Mouse (Mus musculus) forebrain, embryonic 11.5 days (tissue): ENCODE data around the gene Rem1. TPM values are rescaled to one million over a fixed set of nuclear protein-coding genes. Genes with fewer than 3 reads are reported as not detected.

Experiments
- ATAC-seq: fragments of 200-750 bp; cut with Nextera tagmentation; replicated peaks from 2 replicates; pipeline ENCODE4 v1.8.0; 2017; ENCODE audit warnings: moderate TSS enrichment; ENCODE audit not compliant: low FRiP score
- DNase-seq: peaks from one replicate; pipeline ENCODE4 v3.0.0-alpha.2; 2017; ENCODE audit warnings: low spot score
- H3K27ac ChIP-seq: fragments of 300-500 bp; sonication (generic); 2 replicates; pipeline ENCODE4 v1.5.1; 2014; ENCODE audit warnings: low read depth, low read length
- H3K27me3 ChIP-seq: fragments of 300-500 bp; sonication (generic); 2 replicates; pipeline ENCODE4 v1.6.1; 2014; ENCODE audit warnings: mild to moderate bottlenecking, low read length, mixed read lengths; ENCODE audit not compliant: control insufficient read depth, insufficient read depth
- H3K36me3 ChIP-seq: fragments of 300-500 bp; sonication (generic); 2 replicates; pipeline ENCODE4 v1.6.1; 2014; ENCODE audit warnings: mild to moderate bottlenecking, low read length, moderate library complexity, mixed read lengths; ENCODE audit not compliant: control insufficient read depth, insufficient read depth
- H3K4me1 ChIP-seq: fragments of 300-500 bp; sonication (generic); replicated peaks from 2 replicates; pipeline ENCODE4 v1.6.1; 2014; ENCODE audit warnings: low read length, mixed read lengths; ENCODE audit not compliant: control insufficient read depth, insufficient read depth
- H3K4me2 ChIP-seq: fragments of 300-500 bp; sonication (generic); 2 replicates; pipeline ENCODE4 v1.6.1; 2014; ENCODE audit warnings: low read depth, mild to moderate bottlenecking, low read length, moderate library complexity, mixed read lengths; ENCODE audit not compliant: severe bottlenecking
- H3K4me3 ChIP-seq: fragments of 300-500 bp; sonication (generic); 2 replicates; pipeline ENCODE4 v1.5.1; 2014; ENCODE audit warnings: low read depth, low read length
- H3K9ac ChIP-seq: fragments of 300-500 bp; sonication (generic); 2 replicates; pipeline ENCODE4 v1.6.1; 2014; ENCODE audit warnings: low read length
- H3K9me3 ChIP-seq: fragments of 300-500 bp; sonication (generic); 2 replicates; pipeline ENCODE4 v1.6.1; 2016; ENCODE audit warnings: low read length, mixed read lengths; ENCODE audit not compliant: control insufficient read depth
- WGBS: fragments of 180-500 bp; shearing (Covaris S2); extraction: QIAGEN DNeasy Blood & Tissue Kit; methylation state at CpG from one replicate; pipeline ENCODE4 v1.1.7; 2014; 5-methylcytosine and 5-hydroxymethylcytosine counted together
- polyA plus RNA-seq: library from polyadenylated mRNA; unstranded; fragments of >200 nt; fragmentation: Nextera tagmentation; extraction: Ambion mirVana; gene quantifications from 2 replicates; pipeline ENCODE4 v1.2.1, GENCODE M21; 2014

The Rem1 gene
- polyA plus RNA-seq, 1 experiment from 2014 or later: 0.21 TPM

DNA sequence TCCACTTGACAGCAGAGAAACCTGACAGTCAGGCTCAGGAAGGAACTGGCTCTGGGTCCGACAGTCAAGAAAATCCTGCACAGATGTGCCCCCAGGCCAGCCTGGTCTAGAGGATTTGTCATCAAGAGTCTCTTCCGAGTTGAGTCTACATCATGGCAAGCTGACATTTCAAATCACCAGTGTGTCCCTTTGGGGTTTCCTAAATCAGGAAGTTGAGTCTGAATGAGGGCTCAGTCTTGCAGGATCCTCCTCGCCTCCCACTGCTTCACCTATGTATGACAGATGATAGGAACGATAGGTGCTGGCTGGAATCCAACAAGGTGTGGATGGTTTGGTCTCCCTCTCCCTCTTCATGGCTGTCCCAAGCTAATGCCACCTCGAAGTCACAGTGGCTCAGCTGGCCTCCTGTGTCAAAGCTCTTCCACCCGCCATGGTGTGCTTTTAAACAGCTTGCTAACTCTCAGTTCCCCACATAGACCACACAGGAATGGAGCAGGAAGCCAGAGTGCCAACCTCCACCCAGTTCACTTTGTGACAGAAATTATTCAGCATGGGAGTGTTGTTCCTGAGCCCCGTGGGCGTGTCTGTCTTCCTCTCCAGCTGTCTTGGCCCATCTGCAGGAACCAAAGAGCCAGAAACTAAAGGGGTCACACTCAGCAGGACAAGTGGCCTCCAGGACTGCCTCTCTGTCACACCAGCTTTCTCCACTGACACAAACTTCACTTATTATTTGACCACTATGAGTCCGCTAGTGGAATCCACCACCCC lies 6.2 kb upstream of the Rem1 start:
- 80% methylated on average over 9 of the region's 9 CpGs for WGBS
- peaks cover 3% of the 10 kb centered on the region; the same call in 1 of the 2 replicates for H3K27me3 ChIP-seq
- H3K27ac ChIP-seq: no peak overlapping the region
- no peak for ATAC-seq
- no peak overlapping the region for H3K4me2 ChIP-seq
- H3K9ac ChIP-seq: no peak overlapping the region
- DNase-seq: no peak
- H3K36me3 ChIP-seq: no peaks in the 10 kb centered on the region
- H3K4me1 ChIP-seq: no peaks in the 10 kb centered on the region
- no peaks in the 10 kb centered on the region for H3K9me3 ChIP-seq
- H3K4me3 ChIP-seq: no peak overlapping the region

GRCm38 (mm10) chr2:152622151-152622550 lies 4.6 kb upstream of the Rem1 start:
- Histone ChIP-seq H3K27ac (no peak overlapping the region), H3K36me3 (no peaks in the 10 kb centered on the region), H3K4me2 (no peak overlapping the region), H3K9ac (no peak overlapping the region), H3K4me1 (peaks cover 7% of the 10 kb centered on the region; the same call in 1 of the 2 replicates), H3K27me3 (peaks cover 18% of the 10 kb centered on the region), H3K4me3 (no peak overlapping the region), H3K9me3 (no peaks in the 10 kb centered on the region)
- ATAC-seq (no peak), DNase-seq (no peak)
- 89% methylated on average over 13 of the region's 13 CpGs for WGBS

DNA sequence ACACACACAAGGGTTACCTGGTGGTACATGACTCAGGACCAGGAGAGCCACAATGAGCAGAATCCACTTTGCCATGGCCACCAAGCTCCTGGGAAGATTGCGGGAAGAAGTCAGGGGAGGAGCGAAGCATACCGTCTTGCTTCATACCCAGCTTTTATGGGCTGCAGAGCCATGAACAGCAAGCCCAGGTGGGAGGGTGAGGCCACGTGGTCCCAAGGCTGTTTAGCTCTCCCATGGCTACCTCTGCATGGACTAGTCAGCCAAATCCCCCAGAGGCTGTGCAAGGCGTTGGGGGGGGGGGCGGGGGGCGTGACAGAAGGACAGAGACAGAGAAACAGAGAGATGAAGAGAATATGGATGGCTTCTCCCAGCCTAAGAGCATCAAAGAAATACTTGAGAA lies 3.8 kb upstream of the Rem1 start, which contains the start of gene Defb25:
Defb25 (minus strand) TSS at position 101 of the 400 bp plus-strand sequence.
- no peak within 1 kb of the TSS for H3K27ac ChIP-seq
- peaks cover 7% of the 10 kb centered on the region; the same call in 1 of the 2 replicates for H3K4me1 ChIP-seq
- peaks cover 26% of the 10 kb centered on the region for H3K27me3 ChIP-seq
- no peak within 1 kb of the TSS for H3K9ac ChIP-seq
- DNase-seq (no peak), ATAC-seq (no peak)
- H3K4me3 ChIP-seq: no peak within 1 kb of the TSS
- WGBS: 83% methylated on average over 7 of the region's 7 CpGs
- H3K36me3 ChIP-seq: no peaks in the 10 kb centered on the region
- H3K4me2 ChIP-seq: no peak within 1 kb of the TSS
- no peaks in the 10 kb centered on the region for H3K9me3 ChIP-seq

- no peak overlapping the region for H3K4me2 ChIP-seq
- H3K4me3 ChIP-seq: no peak overlapping the region
- DNase-seq (no peak), ATAC-seq (no peak)
- peaks cover 7% of the 10 kb centered on the region; the same call in 1 of the 2 replicates for H3K4me1 ChIP-seq
- 84% methylated on average over 2 of the region's 2 CpGs for WGBS
- H3K9me3 ChIP-seq: no peaks in the 10 kb centered on the region
- H3K27me3 ChIP-seq: peaks cover 35% of the 10 kb centered on the region
- H3K27ac ChIP-seq: no peak overlapping the region
- no peaks in the 10 kb centered on the region for H3K36me3 ChIP-seq
- no peak overlapping the region for H3K9ac ChIP-seq
These were observed 2.2 kb upstream of the Rem1 start for GRCm38 (mm10) chr2:152624566-152624965.

GRCm38 (mm10) chr2:152625256-152625655 lies 1.5 kb upstream of the Rem1 start:
- H3K4me1 ChIP-seq: peaks cover 7% of the 10 kb centered on the region; the same call in 1 of the 2 replicates
- no peaks in the 10 kb centered on the region for H3K9me3 ChIP-seq
- no peak for DNase-seq
- ATAC-seq: 0 out of 2 replicates have a peak, but pooled peaks have one; percentile 33
- WGBS: 0% methylated on average over 1 of the region's 1 CpGs
- H3K36me3 ChIP-seq: no peaks in the 10 kb centered on the region
- H3K27ac ChIP-seq: no peak overlapping the region
- H3K9ac ChIP-seq: no peak overlapping the region
- H3K4me3 ChIP-seq: no peak overlapping the region
- no peak overlapping the region for H3K4me2 ChIP-seq
- H3K27me3 ChIP-seq: peaks cover 35% of the 10 kb centered on the region

DNA sequence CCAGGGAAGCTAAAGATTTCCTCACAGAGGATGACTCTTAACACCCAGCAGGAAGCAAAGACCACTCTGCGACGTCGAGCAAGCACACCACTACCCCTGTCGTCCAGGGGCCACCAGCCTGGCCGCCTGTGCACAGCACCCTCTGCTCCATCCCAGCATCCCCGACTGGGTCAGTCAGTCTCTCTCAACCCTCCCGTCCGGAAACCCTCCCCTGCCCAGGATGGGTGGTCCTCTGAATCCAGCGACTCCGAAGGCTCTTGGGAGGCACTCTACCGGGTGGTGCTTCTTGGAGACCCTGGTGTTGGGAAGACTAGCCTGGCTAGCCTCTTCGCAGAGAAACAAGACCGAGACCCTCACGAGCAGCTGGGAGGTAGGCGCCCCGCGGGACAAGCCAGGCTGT lies 1.3 kb downstream of the Rem1 start:
- peaks cover 37% of the 10 kb centered on the region for H3K27me3 ChIP-seq
- peaks cover 7% of the 10 kb centered on the region; the same call in 1 of the 2 replicates for H3K4me1 ChIP-seq
- WGBS: 43% methylated on average over 17 of the region's 17 CpGs
- no peak overlapping the region for H3K4me3 ChIP-seq
- H3K36me3 ChIP-seq: no peaks in the 10 kb centered on the region
- H3K27ac ChIP-seq: no peak overlapping the region
- no peaks in the 10 kb centered on the region for H3K9me3 ChIP-seq
- ATAC-seq: no peak
- no peak overlapping the region for H3K9ac ChIP-seq
- no peak overlapping the region for H3K4me2 ChIP-seq
- no peak for DNase-seq

DNA sequence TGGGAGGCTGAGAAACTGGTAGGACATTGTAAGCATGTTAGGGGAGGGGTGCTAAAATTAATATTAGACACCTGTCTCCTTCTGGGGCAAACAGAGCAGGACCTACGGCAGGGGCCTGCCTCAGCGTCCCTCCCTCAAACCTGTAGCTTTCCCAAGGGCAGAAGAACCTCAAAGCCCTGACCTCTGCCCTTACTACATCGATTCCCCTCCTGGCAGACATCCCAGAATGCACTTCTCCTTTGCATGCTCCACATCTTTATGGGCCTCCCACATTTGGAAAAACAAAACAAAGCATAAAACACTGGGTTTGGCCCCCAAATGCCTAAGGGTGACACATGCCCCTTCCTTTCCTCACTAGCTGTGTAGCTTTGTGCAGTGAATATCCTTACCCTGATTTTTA lies 2.5 kb downstream of the Rem1 start:
- Histone ChIP-seq H3K4me2 (no peak overlapping the region), H3K4me1 (peaks cover 7% of the 10 kb centered on the region; the same call in 1 of the 2 replicates), H3K9me3 (no peaks in the 10 kb centered on the region), H3K27ac (no peak overlapping the region), H3K4me3 (no peak overlapping the region), H3K9ac (no peak overlapping the region), H3K36me3 (no peaks in the 10 kb centered on the region), H3K27me3 (peaks cover 37% of the 10 kb centered on the region)
- 71% methylated on average over 3 of the region's 3 CpGs for WGBS
- DNase-seq (no peak), ATAC-seq (no peak)

GRCm38 (mm10) chr2:152629904-152630303 lies 3.2 kb downstream of the Rem1 start:
- Histone ChIP-seq H3K36me3 (no peaks in the 10 kb centered on the region), H3K9ac (no peak overlapping the region), H3K27me3 (peaks cover 35% of the 10 kb centered on the region), H3K4me1 (peaks cover 7% of the 10 kb centered on the region; the same call in 1 of the 2 replicates), H3K27ac (no peak overlapping the region), H3K4me3 (no peak overlapping the region), H3K4me2 (no peak overlapping the region), H3K9me3 (no peaks in the 10 kb centered on the region)
- WGBS: 90% methylated on average over 6 of the region's 6 CpGs
- DNase-seq (no peak), ATAC-seq (no peak)

DNA sequence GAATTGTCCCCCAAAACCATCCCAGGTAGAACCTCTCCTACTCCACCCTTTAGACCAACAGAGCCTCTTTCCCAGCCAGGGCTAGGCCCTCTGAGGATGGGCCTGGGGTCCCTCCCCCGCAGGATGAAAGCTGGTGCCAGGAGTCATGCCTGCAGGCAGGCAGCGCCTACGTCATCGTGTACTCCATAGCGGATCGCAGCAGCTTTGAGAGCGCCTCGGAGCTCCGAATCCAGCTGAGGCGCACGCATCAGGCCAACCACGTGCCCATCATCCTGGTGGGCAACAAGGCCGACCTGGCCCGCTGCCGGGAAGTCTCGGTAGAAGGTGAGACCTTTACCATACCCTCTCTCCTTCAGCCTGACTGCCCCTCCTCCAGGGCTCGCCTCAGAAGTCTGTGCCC lies 6.6 kb downstream of the Rem1 start:
- Histone ChIP-seq H3K4me1 (no peaks in the 10 kb centered on the region), H3K4me2 (no peak overlapping the region), H3K36me3 (no peaks in the 10 kb centered on the region), H3K27me3 (peaks cover 7% of the 10 kb centered on the region), H3K27ac (no peak overlapping the region), H3K4me3 (no peak overlapping the region), H3K9ac (no peak overlapping the region), H3K9me3 (no peaks in the 10 kb centered on the region)
- DNase-seq (no peak), ATAC-seq (no peak)
- 47% methylated on average over 17 of the region's 17 CpGs for WGBS
